Mouse (Mus musculus) small intestine, adult 2 months (tissue): ENCODE results near the gene 4930535I16Rik. TPM values are rescaled to one million over a fixed set of nuclear protein-coding genes. Genes with fewer than 3 reads are reported as not detected.
A peak's percentile ranks its signal among the peaks of the same experiment; 100 is the strongest.
"Not testable (repeated sequence)": the region's sequence is repeated elsewhere in the genome, so short reads cannot be mapped to it uniquely, and the experiment has no call there.

Experiments used
- H3K27ac ChIP-seq: fragments of 200-500 bp; 2 replicates; pipeline ENCODE4 v1.5.1; 2012; ENCODE audit warnings: low read depth, low read length, control low read depth, inconsistent platforms; ENCODE audit not compliant: insufficient read depth
- H3K27me3 ChIP-seq: fragments of 200-500 bp; 2 replicates; pipeline ENCODE4 v1.6.1; 2012; ENCODE audit warnings: mild to moderate bottlenecking, moderate library complexity, low read length, inconsistent platforms; ENCODE audit not compliant: control insufficient read depth, insufficient read depth
- H3K36me3 ChIP-seq: fragments of 200-500 bp; 2 replicates; pipeline ENCODE4 v1.6.1; 2012; ENCODE audit warnings: mild to moderate bottlenecking, low read length, control low read depth, inconsistent platforms; ENCODE audit not compliant: control insufficient read depth, insufficient read depth
- H3K4me1 ChIP-seq: fragments of 200-500 bp; 2 replicates; pipeline ENCODE4 v1.6.1; 2012; ENCODE audit warnings: low read length, inconsistent platforms, mixed read lengths; ENCODE audit not compliant: control insufficient read depth, insufficient read depth, insufficient read length
- H3K4me3 ChIP-seq: fragments of 200-500 bp; 2 replicates; pipeline ENCODE4 v1.5.1; 2012; ENCODE audit warnings: low read depth, mild to moderate bottlenecking, control low read depth, inconsistent platforms, low read length, moderate library complexity
- CTCF ChIP-seq: fragments of 200-500 bp; IDR thresholded peaks from 2 replicates; pipeline ENCODE4 v1.5.1; 2012; ENCODE audit warnings: low read depth, mild to moderate bottlenecking, control low read depth, inconsistent platforms, low read length, moderate library complexity, mixed read lengths; ENCODE audit not compliant: insufficient replicate concordance, insufficient read length; ENCODE audit errors: extremely low read depth
- POLR2A ChIP-seq: fragments of 200-500 bp; IDR thresholded peaks from 2 replicates; pipeline ENCODE4 v1.6.1; 2012; ENCODE audit warnings: low read depth, mild to moderate bottlenecking, control low read depth, inconsistent platforms, low read length, moderate library complexity
- WGBS: fragments of 180-500 bp; shearing (Covaris S2); methylation state at CpG from one replicate; pipeline ENCODE4 v1.1.7; 2018; 5-methylcytosine and 5-hydroxymethylcytosine counted together
- polyA plus RNA-seq: library from polyadenylated mRNA; depleted of rRNA; stranded (reverse); fragments of >200 nt; gene quantifications from 2 replicates; pipeline ENCODE4 v1.2.3, GENCODE M21; 2012

4930535I16Rik gene
- polyA plus RNA-seq, 1 experiment, result 1.0 TPM

- peaks cover 2% of the 10 kb centered on the region; the same call in 1 of the 2 replicates for H3K4me1 ChIP-seq
- no peaks in the 10 kb centered on the region for H3K27me3 ChIP-seq
- TF ChIP-seq CTCF (no peak), POLR2A (no peak)
- WGBS, result 34% methylated on average over 10 of the region's 10 CpGs
- H3K27ac ChIP-seq, result no peak overlapping the region
- peak overlapping the region; percentile 15; the same call in 1 of the 2 replicates for H3K4me3 ChIP-seq
- H3K36me3 ChIP-seq, result no peaks in the 10 kb centered on the region
Measured at GRCm38 (mm10) chr4:123949649-123950048, 31.8 kb upstream of the 4930535I16Rik start.

DNA sequence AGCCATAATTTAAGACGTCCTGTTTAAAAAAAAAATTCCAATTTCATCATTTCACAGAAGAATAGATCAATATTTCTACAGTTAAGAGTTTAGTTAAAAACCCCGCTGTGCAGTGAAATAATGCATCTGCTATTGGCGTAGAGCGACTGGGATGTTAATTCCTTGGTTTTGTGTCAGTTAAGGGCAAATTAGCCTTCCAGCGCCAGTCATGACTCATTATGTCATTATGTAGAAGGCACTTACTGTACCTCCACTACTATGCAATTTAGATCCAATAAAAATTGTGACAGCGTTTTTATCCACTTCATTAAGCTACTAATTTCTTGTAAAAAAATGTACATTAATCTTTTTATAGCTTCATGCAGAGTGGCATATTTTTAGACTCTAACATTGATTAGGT lies 31.1 kb upstream of the 4930535I16Rik start:
- H3K27me3 ChIP-seq, result no peaks in the 10 kb centered on the region
- 62% methylated on average over 6 of the region's 6 CpGs for WGBS
- TF ChIP-seq POLR2A (no peak), CTCF (no peak)
- no peak overlapping the region for H3K4me3 ChIP-seq
- H3K4me1 ChIP-seq, result peaks cover 2% of the 10 kb centered on the region; the same call in 1 of the 2 replicates
- no peak overlapping the region for H3K27ac ChIP-seq
- H3K36me3 ChIP-seq, result no peaks in the 10 kb centered on the region

GRCm38 (mm10) chr4:123947149-123947548 lies 29.3 kb upstream of the 4930535I16Rik start:
- Histone ChIP-seq H3K4me1 (peaks cover 2% of the 10 kb centered on the region; the same call in 1 of the 2 replicates), H3K4me3 (no peak overlapping the region), H3K27me3 (no peaks in the 10 kb centered on the region), H3K36me3 (no peaks in the 10 kb centered on the region), H3K27ac (no peak overlapping the region)
- TF ChIP-seq POLR2A (no peak), CTCF (no peak)
- WGBS, result 63% methylated on average over 5 of the region's 5 CpGs

GRCm38 (mm10) chr4:123946701-123947100 lies 28.9 kb upstream of the 4930535I16Rik start:
- H3K27me3 ChIP-seq, result no peaks in the 10 kb centered on the region
- 81% methylated on average over 4 of the region's 4 CpGs for WGBS
- H3K36me3 ChIP-seq, result no peaks in the 10 kb centered on the region
- H3K4me1 ChIP-seq, result peaks cover 2% of the 10 kb centered on the region; the same call in 1 of the 2 replicates
- TF ChIP-seq CTCF (no peak), POLR2A (no peak)
- H3K4me3 ChIP-seq, result no peak overlapping the region
- no peak overlapping the region for H3K27ac ChIP-seq

GRCm38 (mm10) chr4:123940878-123941277 lies 23.1 kb upstream of the 4930535I16Rik start:
- H3K4me1 ChIP-seq, H3K36me3 ChIP-seq, H3K27ac ChIP-seq, H3K4me3 ChIP-seq, H3K27me3 ChIP-seq: not testable (repeated sequence)
- WGBS, result 62% methylated on average over 7 of the region's 7 CpGs

DNA sequence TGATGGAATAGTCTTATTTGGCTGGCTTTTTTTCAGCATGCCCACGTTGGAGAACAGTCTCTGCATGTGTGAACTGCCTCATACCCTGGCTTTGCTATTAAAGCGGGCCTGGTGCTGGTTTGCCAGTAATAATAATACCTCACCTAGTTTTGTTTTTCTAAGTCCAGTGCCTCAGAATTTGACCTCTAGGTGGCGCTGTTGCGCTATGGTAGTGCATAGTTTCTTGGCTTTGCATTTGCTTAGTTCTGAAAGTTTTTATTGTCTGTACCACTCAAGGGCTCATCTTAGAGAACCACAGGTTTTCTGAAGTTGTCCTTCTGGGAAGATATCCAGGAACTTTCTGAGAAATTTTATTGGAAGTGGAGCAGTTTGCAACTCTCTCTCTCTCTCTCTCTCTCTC lies 22.0 kb upstream of the 4930535I16Rik start:
- 4% methylated on average over 4 of the region's 4 CpGs for WGBS
- Histone ChIP-seq H3K27ac (no peak overlapping the region), H3K36me3 (peaks cover 16% of the 10 kb centered on the region), H3K4me3 (no peak overlapping the region), H3K27me3 (no peaks in the 10 kb centered on the region), H3K4me1 (no peaks in the 10 kb centered on the region)
- TF ChIP-seq POLR2A (no peak), CTCF (peak; percentile 36; the same call in 1 of the 2 replicates)

DNA sequence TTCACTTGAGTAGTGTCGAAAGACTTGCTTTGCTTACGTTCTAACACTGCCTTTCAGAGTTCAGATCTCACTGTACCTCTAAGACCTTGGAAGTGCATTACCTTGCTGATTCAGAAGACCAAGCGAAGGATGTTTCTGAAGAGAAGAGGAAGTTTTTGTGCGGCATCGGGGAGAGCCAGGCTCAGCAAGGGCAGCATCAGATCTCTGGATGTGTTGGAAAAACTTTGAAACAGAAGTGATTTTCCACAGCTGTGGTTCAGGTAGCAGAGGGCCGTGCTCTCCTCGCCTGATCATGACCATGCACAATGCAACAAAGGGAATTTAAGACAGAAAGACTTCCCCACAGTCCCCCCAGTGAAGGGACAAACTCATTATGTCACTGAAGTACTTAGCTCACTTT lies 18.2 kb upstream of the 4930535I16Rik start:
- Histone ChIP-seq H3K4me3 (no peak overlapping the region), H3K4me1 (no peaks in the 10 kb centered on the region), H3K27me3 (no peaks in the 10 kb centered on the region), H3K27ac (no peak overlapping the region), H3K36me3 (peaks cover 36% of the 10 kb centered on the region)
- 93% methylated on average over 7 of the region's 7 CpGs for WGBS
- TF ChIP-seq POLR2A (no peak), CTCF (no peak)

DNA sequence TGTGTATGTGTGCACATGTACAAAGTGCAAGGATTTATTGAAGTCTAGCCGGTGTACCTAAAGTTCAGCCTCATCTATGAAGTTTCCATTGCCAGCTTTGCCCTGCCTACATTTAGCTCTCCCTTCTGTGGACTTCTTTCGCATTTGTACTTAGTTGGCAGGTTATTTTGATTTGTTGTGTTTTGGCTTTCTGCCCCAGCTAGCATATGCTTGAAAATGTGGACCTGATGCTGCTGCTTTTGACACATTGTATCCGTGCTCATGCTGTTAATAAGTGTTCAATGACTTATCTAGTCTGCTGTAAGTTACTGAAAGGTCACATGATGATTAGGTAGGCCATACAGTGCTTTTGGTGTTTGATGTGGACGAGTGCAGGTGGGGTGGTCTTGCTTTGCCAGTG lies 16.5 kb upstream of the 4930535I16Rik start:
- H3K4me3 ChIP-seq, result no peak overlapping the region
- 84% methylated on average over 4 of the region's 4 CpGs for WGBS
- H3K4me1 ChIP-seq, result no peaks in the 10 kb centered on the region
- H3K27me3 ChIP-seq, result no peaks in the 10 kb centered on the region
- TF ChIP-seq CTCF (no peak), POLR2A (no peak)
- no peak overlapping the region for H3K27ac ChIP-seq
- peaks cover 48% of the 10 kb centered on the region for H3K36me3 ChIP-seq
